Mouse (Mus musculus): ENCODE data around the gene Grhpr. TPM values are rescaled to one million over a fixed set of nuclear protein-coding genes. Genes with fewer than 3 reads are reported as not detected.
"Not testable (repeated sequence)": the region's sequence is repeated elsewhere in the genome, so short reads cannot be mapped to it uniquely, and the experiment has no call there.

The Grhpr gene
- polyA plus RNA-seq, 1 experiment from 2014 or later: 48.0 TPM

DNA sequence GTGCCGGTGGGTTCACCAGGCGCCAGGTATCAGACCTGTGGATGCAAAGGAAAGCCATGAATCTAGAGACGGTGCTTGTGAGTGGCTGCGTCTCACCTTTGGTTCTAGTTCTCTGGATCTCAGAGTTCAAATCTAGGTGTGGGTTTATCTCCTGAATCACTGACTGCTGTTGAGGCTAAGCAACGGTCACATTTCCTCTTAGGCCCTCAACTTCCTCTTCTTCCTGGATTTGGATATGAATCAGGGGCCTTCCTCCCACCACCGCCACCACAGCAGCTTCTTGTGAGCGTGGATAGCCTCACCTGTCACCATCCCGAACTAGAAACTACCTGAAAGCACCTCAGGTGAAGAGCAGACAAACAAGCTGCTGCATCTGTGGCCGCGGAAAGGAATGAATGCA is 54.9 kb downstream of the Grhpr start:
- Histone ChIP-seq H3K9me3 (ENCODE audit: control insufficient read depth, low read depth, low read length) (no peaks in the 10 kb centered on the region), H3K27ac (ENCODE audit: low read length) (no peak overlapping the region), H3K4me3 (ENCODE audit: low read depth, low read length) (no peak overlapping the region), H3K9ac (replicated peaks; ENCODE audit: low read depth, low read length) (no peak overlapping the region), H3K36me3 (ENCODE audit: control insufficient read depth, insufficient read depth, low read length) (peaks cover 33% of the 10 kb centered on the region), H3K4me1 (ENCODE audit: control insufficient read depth, insufficient read depth, low read length) (no peaks in the 10 kb centered on the region), H3K4me2 (replicated peaks; ENCODE audit: low read depth, low read length) (no peak overlapping the region), H3K27me3 (ENCODE audit: control insufficient read depth, insufficient read depth, low read length) (no peaks in the 10 kb centered on the region)
- no peak for ATAC-seq (ENCODE audit: insufficient number of reproducible peaks, insufficient read depth, low FRiP score, low read depth)
- 90% methylated on average over 10 of the region's 10 CpGs for WGBS

DNA sequence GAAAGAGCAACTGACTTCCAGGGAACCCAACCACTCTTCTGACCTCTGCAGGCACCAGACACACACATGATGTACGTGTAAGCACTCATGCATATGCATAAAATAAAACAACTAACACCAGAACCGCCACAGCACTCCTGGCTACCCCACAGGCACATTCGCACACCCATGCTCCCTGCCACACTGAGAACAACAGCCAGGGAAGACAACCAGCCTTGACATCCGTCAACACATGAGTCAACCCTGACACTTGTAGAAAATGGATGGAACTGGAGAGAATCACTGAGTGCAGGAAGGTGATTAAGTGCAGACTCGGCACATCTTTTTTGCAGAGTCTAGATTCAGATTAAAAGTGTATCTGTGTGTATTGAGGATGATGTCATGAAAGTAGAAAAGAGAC is 55.4 kb downstream of the Grhpr start:
- ATAC-seq (ENCODE audit: insufficient number of reproducible peaks, insufficient read depth, low FRiP score, low read depth): no peak
- Histone ChIP-seq H3K9ac (replicated peaks; ENCODE audit: low read depth, low read length) (no peak overlapping the region), H3K4me3 (ENCODE audit: low read depth, low read length) (no peak overlapping the region), H3K36me3 (ENCODE audit: control insufficient read depth, insufficient read depth, low read length) (peaks cover 31% of the 10 kb centered on the region), H3K4me2 (replicated peaks; ENCODE audit: low read depth, low read length) (no peak overlapping the region), H3K27me3 (ENCODE audit: control insufficient read depth, insufficient read depth, low read length) (no peaks in the 10 kb centered on the region), H3K4me1 (ENCODE audit: control insufficient read depth, insufficient read depth, low read length) (no peaks in the 10 kb centered on the region), H3K9me3 (ENCODE audit: control insufficient read depth, low read depth, low read length) (no peaks in the 10 kb centered on the region), H3K27ac (ENCODE audit: low read length) (no peak overlapping the region)
- WGBS: 86% methylated on average over 5 of the region's 5 CpGs

DNA sequence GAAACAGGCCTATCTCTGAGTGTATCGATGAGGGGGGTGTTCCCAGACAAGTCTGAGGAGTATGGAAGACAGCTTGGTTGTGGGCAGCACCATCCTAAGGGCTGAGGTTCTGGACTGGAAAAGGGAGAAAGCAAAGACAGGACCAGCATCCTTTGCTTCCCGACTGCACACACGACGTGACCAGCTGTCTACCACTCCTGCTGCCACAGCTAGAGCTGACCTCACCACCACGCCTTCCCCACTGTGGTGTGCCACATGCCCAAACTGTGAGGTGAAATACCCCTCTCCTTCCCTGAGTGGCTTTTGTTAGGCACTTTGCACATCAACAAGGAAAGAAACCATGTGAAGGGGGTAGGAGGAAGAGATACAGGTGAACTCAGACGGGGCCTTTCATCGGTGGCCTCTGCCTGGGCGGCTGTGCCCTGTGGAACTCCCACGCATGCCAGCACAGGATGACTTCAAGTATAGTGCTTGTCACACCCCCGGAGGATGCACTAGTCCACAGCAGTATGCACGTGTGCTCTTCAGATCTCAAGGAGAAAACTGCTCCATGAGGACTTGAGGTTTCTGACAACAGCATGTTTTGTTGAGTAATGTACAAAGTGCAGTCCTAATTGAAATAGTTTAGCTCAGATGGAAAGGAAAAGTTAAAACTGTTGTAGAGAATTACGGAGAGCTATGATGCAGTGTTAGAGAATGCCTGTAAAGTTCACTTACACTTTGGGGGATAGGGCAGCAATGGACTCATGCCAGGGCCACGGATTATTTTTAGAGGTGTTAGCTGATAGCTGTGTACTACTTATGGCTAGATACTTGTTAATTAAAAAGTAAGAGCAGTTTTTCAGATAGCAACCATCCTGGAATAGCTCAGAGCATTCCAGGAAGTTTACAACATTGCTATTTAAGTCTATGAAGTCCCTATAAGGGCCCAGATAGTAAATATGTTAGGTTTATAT is 56.5 kb downstream of the Grhpr start:
- Histone ChIP-seq H3K9ac (replicated peaks; ENCODE audit: low read depth, low read length) (no peak overlapping the region), H3K4me2 (replicated peaks; ENCODE audit: low read depth, low read length) (no peak overlapping the region), H3K36me3 (ENCODE audit: control insufficient read depth, insufficient read depth, low read length) (peaks cover 26% of the 10 kb centered on the region), H3K4me1 (ENCODE audit: control insufficient read depth, insufficient read depth, low read length) (no peaks in the 10 kb centered on the region), H3K9me3 (ENCODE audit: control insufficient read depth, low read depth, low read length) (no peaks in the 10 kb centered on the region), H3K4me3 (ENCODE audit: low read depth, low read length) (no peak overlapping the region), H3K27ac (ENCODE audit: low read length) (no peak overlapping the region), H3K27me3 (ENCODE audit: control insufficient read depth, insufficient read depth, low read length) (no peaks in the 10 kb centered on the region)
- WGBS: 89% methylated on average over 13 of the region's 13 CpGs
- no peak for ATAC-seq (ENCODE audit: insufficient number of reproducible peaks, insufficient read depth, low FRiP score, low read depth)

DNA sequence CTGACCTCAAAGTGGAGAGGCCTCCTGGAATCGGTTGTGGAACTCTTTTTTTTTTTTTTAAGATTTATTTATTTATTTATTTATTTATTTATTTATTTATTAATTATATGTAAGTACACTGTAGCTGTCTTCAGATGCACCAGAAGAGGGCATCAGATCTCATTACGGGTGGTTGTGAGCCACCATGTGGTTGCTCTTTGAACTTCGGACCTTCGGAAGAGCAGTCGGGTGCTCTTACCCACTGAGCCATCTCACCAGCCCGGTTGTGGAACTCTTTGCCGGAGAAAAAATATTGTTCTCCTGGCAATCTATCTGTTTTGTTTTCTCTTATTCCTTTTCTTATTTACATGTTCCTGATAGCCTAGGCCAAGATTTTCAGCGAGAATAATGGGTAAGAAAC is 57.7 kb downstream of the Grhpr start:
- H3K4me2 ChIP-seq (replicated peaks; ENCODE audit: low read depth, low read length); H3K27ac ChIP-seq (ENCODE audit: low read length); H3K9ac ChIP-seq (replicated peaks; ENCODE audit: low read depth, low read length); ATAC-seq (ENCODE audit: insufficient number of reproducible peaks, insufficient read depth, low FRiP score, low read depth); H3K4me3 ChIP-seq (ENCODE audit: low read depth, low read length); H3K4me1 ChIP-seq (ENCODE audit: control insufficient read depth, insufficient read depth, low read length); H3K27me3 ChIP-seq (ENCODE audit: control insufficient read depth, insufficient read depth, low read length); H3K9me3 ChIP-seq (ENCODE audit: control insufficient read depth, low read depth, low read length): not testable (repeated sequence)
- H3K36me3 ChIP-seq (ENCODE audit: control insufficient read depth, insufficient read depth, low read length): peaks cover 31% of the 10 kb centered on the region
- WGBS: 60% methylated on average over 8 of the region's 8 CpGs

DNA sequence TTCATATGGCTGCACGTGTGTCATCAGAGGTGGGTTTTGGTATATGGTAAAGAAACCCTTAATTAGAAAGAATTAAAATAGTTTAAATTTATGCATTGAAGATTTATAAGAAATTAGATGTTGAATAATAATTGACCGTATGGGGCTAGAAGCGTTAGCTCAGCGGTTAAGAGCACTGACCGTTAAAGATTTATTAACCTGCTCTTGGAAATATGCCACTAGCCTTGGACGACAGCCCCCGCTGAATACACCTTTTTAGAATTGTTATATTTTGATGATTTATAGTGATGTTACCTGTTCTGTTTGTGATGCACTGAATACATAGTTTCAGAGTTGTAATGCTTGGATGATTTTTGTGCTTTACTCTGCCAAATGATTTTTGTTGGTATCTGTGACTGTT is 58.4 kb downstream of the Grhpr start:
- H3K36me3 ChIP-seq (ENCODE audit: control insufficient read depth, insufficient read depth, low read length): peaks cover 36% of the 10 kb centered on the region
- not testable (repeated sequence) for H3K27me3 ChIP-seq (ENCODE audit: control insufficient read depth, insufficient read depth, low read length); H3K4me3 ChIP-seq (ENCODE audit: low read depth, low read length); ATAC-seq (ENCODE audit: insufficient number of reproducible peaks, insufficient read depth, low FRiP score, low read depth); H3K9me3 ChIP-seq (ENCODE audit: control insufficient read depth, low read depth, low read length); H3K9ac ChIP-seq (replicated peaks; ENCODE audit: low read depth, low read length); H3K4me2 ChIP-seq (replicated peaks; ENCODE audit: low read depth, low read length); H3K4me1 ChIP-seq (ENCODE audit: control insufficient read depth, insufficient read depth, low read length); H3K27ac ChIP-seq (ENCODE audit: low read length)
- WGBS: 83% methylated on average over 7 of the region's 7 CpGs

Other genes starting within 250 kb of the Grhpr start
- gene Zcchc7, start 225.5 kb upstream of the Grhpr start, polyA plus RNA-seq (2014; fragmentation: Nextera tagmentation; extraction: Ambion mirVana): 58.8 and 58.9 TPM in 2 replicates
- 25.4 and 25.6 TPM in 2 replicates for gene Zbtb5, start 31.0 kb downstream of the Grhpr start, polyA plus RNA-seq (2014; fragmentation: Nextera tagmentation; extraction: Ambion mirVana)
- gene Polr1e, start 37.2 kb downstream of the Grhpr start, polyA plus RNA-seq (2014; fragmentation: Nextera tagmentation; extraction: Ambion mirVana): 34.6 and 40.7 TPM in 2 replicates
- gene Fbxo10, start 103.2 kb downstream of the Grhpr start, polyA plus RNA-seq (2014; fragmentation: Nextera tagmentation; extraction: Ambion mirVana): 10.1 and 11.4 TPM in 2 replicates
- 240 and 242 TPM in 2 replicates for gene Tomm5, start 126.7 kb downstream of the Grhpr start, polyA plus RNA-seq (2014; fragmentation: Nextera tagmentation; extraction: Ambion mirVana)
- 0.80 and 1.1 TPM in 2 replicates for gene Frmpd1, start 203.5 kb downstream of the Grhpr start, polyA plus RNA-seq (2014; fragmentation: Nextera tagmentation; extraction: Ambion mirVana)

Data from stomach, embryonic 14.5 days (tissue).